Mouse (Mus musculus): ENCODE results near the gene Kcnk7. TPM values are rescaled to one million over a fixed set of nuclear protein-coding genes. Genes with fewer than 3 reads are reported as not detected.

The Kcnk7 gene
- polyA plus RNA-seq, 1 experiment from 2014 or later = 0.87 TPM

- Histone ChIP-seq H3K9me3 (ENCODE audit: low read length) (no peaks in the 10 kb centered on the region), H3K36me3 (ENCODE audit: insufficient read depth, low read length) (peaks cover 22% of the 10 kb centered on the region), H3K4me3 (ENCODE audit: low read depth, low read length) (peak within 1 kb of the TSS; percentile 70), H3K4me2 (replicated peaks; ENCODE audit: low read depth, low read length) (peak within 1 kb of the TSS; percentile 99), H3K27ac (ENCODE audit: low read length) (peak within 1 kb of the TSS; percentile 97), H3K27me3 (replicated peaks; ENCODE audit: insufficient read depth, low read length) (no peaks in the 10 kb centered on the region), H3K9ac (replicated peaks; ENCODE audit: low read depth) (peak within 1 kb of the TSS; percentile 76), H3K4me1 (ENCODE audit: insufficient read depth, low read depth, low read length) (peaks cover 25% of the 10 kb centered on the region)
- 2% methylated on average over 68 of the region's 69 CpGs for WGBS
- peak; percentile 54 for TF ChIP-seq CTCF (IDR thresholded peaks at IDR 0.05)
- TF ChIP-seq EP300 (IDR thresholded peaks at IDR 0.05) = no peak; the same call in 1 of the 2 replicates
- peak; percentile 90 for ATAC-seq
- DNase-seq (ENCODE audit: low spot score) = peak; percentile 100
Measured at GRCm38 (mm10) chr19:5688200-5689087, 15.7 kb upstream of the Kcnk7 start, which contains the start of the genes Map3k11 and Pcnx3. TSS of gene Map3k11 (plus strand) at chr19:5688742. TSS of gene Pcnx3 (minus strand) at chr19:5688908.

- no peaks in the 10 kb centered on the region for H3K27me3 ChIP-seq (replicated peaks; ENCODE audit: insufficient read depth, low read length)
- ATAC-seq = no peak
- H3K9me3 ChIP-seq (ENCODE audit: low read length) = no peaks in the 10 kb centered on the region
- H3K4me1 ChIP-seq (ENCODE audit: insufficient read depth, low read depth, low read length) = peaks cover 25% of the 10 kb centered on the region
- peak overlapping the region; percentile 97 for H3K27ac ChIP-seq (ENCODE audit: low read length)
- H3K4me3 ChIP-seq (ENCODE audit: low read depth, low read length) = peak overlapping the region; percentile 70
- peak overlapping the region; percentile 76 for H3K9ac ChIP-seq (replicated peaks; ENCODE audit: low read depth)
- TF ChIP-seq CTCF (IDR thresholded peaks at IDR 0.05) (no peak), EP300 (IDR thresholded peaks at IDR 0.05) (no peak)
- peaks cover 25% of the 10 kb centered on the region for H3K36me3 ChIP-seq (ENCODE audit: insufficient read depth, low read length)
- 1% methylated on average over 7 of the region's 7 CpGs for WGBS
- no peak for DNase-seq (ENCODE audit: low spot score)
- peak overlapping the region; percentile 99 for H3K4me2 ChIP-seq (replicated peaks; ENCODE audit: low read depth, low read length)
Measured at GRCm38 (mm10) chr19:5689088-5689428, 15.1 kb upstream of the Kcnk7 start.

GRCm38 (mm10) chr19:5689565-5690342 is 14.4 kb upstream of the Kcnk7 start:
- Histone ChIP-seq H3K4me1 (ENCODE audit: insufficient read depth, low read depth, low read length) (peaks cover 25% of the 10 kb centered on the region), H3K9ac (replicated peaks; ENCODE audit: low read depth) (peak overlapping the region; percentile 76), H3K36me3 (ENCODE audit: insufficient read depth, low read length) (peaks cover 22% of the 10 kb centered on the region; the same call in 1 of the 2 replicates), H3K9me3 (ENCODE audit: low read length) (no peaks in the 10 kb centered on the region), H3K27me3 (replicated peaks; ENCODE audit: insufficient read depth, low read length) (no peaks in the 10 kb centered on the region), H3K4me2 (replicated peaks; ENCODE audit: low read depth, low read length) (peak overlapping the region; percentile 99), H3K27ac (ENCODE audit: low read length) (peak overlapping the region; percentile 97), H3K4me3 (ENCODE audit: low read depth, low read length) (peak overlapping the region; percentile 70)
- DNase-seq (ENCODE audit: low spot score) = peak; percentile 97
- WGBS = 2% methylated on average over 41 of the region's 42 CpGs
- TF ChIP-seq EP300 (IDR thresholded peaks at IDR 0.05) = no peak; the same call in 1 of the 2 replicates
- peak; percentile 17 for TF ChIP-seq CTCF (IDR thresholded peaks at IDR 0.05)
- ATAC-seq = peak; percentile 66

- Histone ChIP-seq H3K4me2 (replicated peaks; ENCODE audit: low read depth, low read length) (peak overlapping the region; percentile 99), H3K27me3 (replicated peaks; ENCODE audit: insufficient read depth, low read length) (no peaks in the 10 kb centered on the region), H3K9ac (replicated peaks; ENCODE audit: low read depth) (peak overlapping the region; percentile 76), H3K9me3 (ENCODE audit: low read length) (no peaks in the 10 kb centered on the region), H3K4me3 (ENCODE audit: low read depth, low read length) (peak overlapping the region; percentile 70), H3K27ac (ENCODE audit: low read length) (peak overlapping the region; percentile 97), H3K36me3 (ENCODE audit: insufficient read depth, low read length) (peaks cover 23% of the 10 kb centered on the region; the same call in 1 of the 2 replicates), H3K4me1 (ENCODE audit: insufficient read depth, low read depth, low read length) (peaks cover 25% of the 10 kb centered on the region)
- ATAC-seq = no peak
- TF ChIP-seq CTCF (IDR thresholded peaks at IDR 0.05) (no peak), EP300 (IDR thresholded peaks at IDR 0.05) (no peak)
- 25% methylated on average over 15 of the region's 15 CpGs for WGBS
- no peak for DNase-seq (ENCODE audit: low spot score)
Measured at GRCm38 (mm10) chr19:5690343-5690735, 13.8 kb upstream of the Kcnk7 start.

GRCm38 (mm10) chr19:5691601-5692000 is 12.6 kb upstream of the Kcnk7 start:
- DNase-seq (ENCODE audit: low spot score) = no peak
- Histone ChIP-seq H3K27me3 (replicated peaks; ENCODE audit: insufficient read depth, low read length) (no peaks in the 10 kb centered on the region), H3K4me2 (replicated peaks; ENCODE audit: low read depth, low read length) (peak overlapping the region; percentile 99), H3K9me3 (ENCODE audit: low read length) (no peaks in the 10 kb centered on the region), H3K4me3 (ENCODE audit: low read depth, low read length) (peak overlapping the region; percentile 70), H3K27ac (ENCODE audit: low read length) (peak overlapping the region; percentile 97), H3K9ac (replicated peaks; ENCODE audit: low read depth) (peak overlapping the region; percentile 76), H3K36me3 (ENCODE audit: insufficient read depth, low read length) (peaks cover 33% of the 10 kb centered on the region; the same call in 1 of the 2 replicates), H3K4me1 (ENCODE audit: insufficient read depth, low read depth, low read length) (peaks cover 25% of the 10 kb centered on the region)
- WGBS = 54% methylated on average over 5 of the region's 5 CpGs
- no peak for ATAC-seq
- no peak for TF ChIP-seq CTCF (IDR thresholded peaks at IDR 0.05)
- TF ChIP-seq EP300 (IDR thresholded peaks at IDR 0.05) = no peak

All from lung, postnatal 0 days (tissue).